Mouse (Mus musculus) ES-Bruce4 (cell line): ENCODE results near the gene Adnp. TPM values are rescaled to one million over a fixed set of nuclear protein-coding genes. Genes with fewer than 3 reads are reported as not detected.

Experiments used
- H3K27ac ChIP-seq: 2 replicates; pipeline ENCODE4 v1.5.1; 2012; ENCODE audit warnings: low read length, inconsistent platforms; ENCODE audit not compliant: insufficient read depth
- H3K27me3 ChIP-seq: 2 replicates; pipeline ENCODE4 v1.6.1; 2012; ENCODE audit warnings: mild to moderate bottlenecking, low read length, inconsistent platforms; ENCODE audit not compliant: control insufficient read depth, poor library complexity, insufficient read depth, severe bottlenecking
- H3K36me3 ChIP-seq: 2 replicates; pipeline ENCODE4 v1.6.1; 2012; ENCODE audit warnings: inconsistent platforms, mild to moderate bottlenecking, low read length, moderate library complexity; ENCODE audit not compliant: control insufficient read depth, poor library complexity, insufficient read depth, severe bottlenecking
- H3K4me1 ChIP-seq: one replicate; pipeline ENCODE4 v1.8.1; 2011; ENCODE audit warnings: low read length; ENCODE audit not compliant: control insufficient read depth, insufficient read depth
- H3K4me3 ChIP-seq: 2 replicates; pipeline ENCODE4 v1.5.1; 2011; ENCODE audit warnings: low read depth, mild to moderate bottlenecking, low read length
- H3K9ac ChIP-seq: 2 replicates; pipeline ENCODE4 v1.6.1; 2012; ENCODE audit warnings: low read depth, mild to moderate bottlenecking, inconsistent platforms; ENCODE audit not compliant: poor library complexity, severe bottlenecking
- H3K9me3 ChIP-seq: replicated peaks from 2 replicates; pipeline ENCODE4 v1.6.1; 2012; ENCODE audit warnings: mild to moderate bottlenecking, low read length, inconsistent platforms; ENCODE audit not compliant: control insufficient read depth, poor library complexity, insufficient read depth, severe bottlenecking
- CTCF ChIP-seq: IDR thresholded peaks from one replicate; pipeline ENCODE4 v1.8.1; 2011; ENCODE audit warnings: low read depth, low read length
- EP300 ChIP-seq: IDR thresholded peaks from 2 replicates; pipeline ENCODE4 v1.6.1; 2011; ENCODE audit warnings: low read depth, low read length; ENCODE audit not compliant: insufficient read depth
- POLR2A ChIP-seq: IDR thresholded peaks from one replicate; pipeline ENCODE4 v1.8.1; 2011; ENCODE audit warnings: low read length; ENCODE audit not compliant: insufficient read depth
- polyA plus RNA-seq: library from polyadenylated mRNA; stranded (reverse); fragments of >200 nt; gene quantifications from 2 replicates; pipeline ENCODE4 v1.2.4, GENCODE M21; 2011; ENCODE audit warnings: low read depth; ENCODE audit not compliant: missing spikeins, insufficient read depth, insufficient read length

Gene Adnp
- polyA plus RNA-seq: 72.7 and 87.5 TPM in 2 replicates

GRCm38 (mm10) chr2:168206725-168207644 lies at the start of gene Adnp:
Adnp (minus strand) TSS chr2:168207112.
- Histone ChIP-seq H3K36me3 (peaks cover 34% of the 10 kb centered on the region), H3K4me1 (peaks cover 1% of the 10 kb centered on the region), H3K9me3 (no peaks in the 10 kb centered on the region), H3K4me3 (peak within 1 kb of the TSS; percentile 79), H3K27me3 (no peaks in the 10 kb centered on the region), H3K9ac (peak within 1 kb of the TSS; percentile 99), H3K27ac (peak within 1 kb of the TSS; percentile 51; the same call in 1 of the 2 replicates)
- TF ChIP-seq POLR2A (peak; percentile 25), CTCF (peak; percentile 54), EP300 (peak; percentile 91)

- H3K4me3 ChIP-seq: no peak overlapping the region
- no peaks in the 10 kb centered on the region for H3K36me3 ChIP-seq
- H3K4me1 ChIP-seq: peaks cover 2% of the 10 kb centered on the region
- no peaks in the 10 kb centered on the region for H3K9me3 ChIP-seq
- no peaks in the 10 kb centered on the region for H3K27me3 ChIP-seq
- no peak overlapping the region for H3K27ac ChIP-seq
- H3K9ac ChIP-seq: no peak overlapping the region
- TF ChIP-seq POLR2A (no peak), CTCF (no peak), EP300 (no peak)
These were observed 49.6 kb upstream of the Adnp start for GRCm38 (mm10) chr2:168256506-168256905.

GRCm38 (mm10) chr2:168253822-168254221 lies 46.9 kb upstream of the Adnp start:
- H3K27ac ChIP-seq: no peak overlapping the region
- TF ChIP-seq POLR2A (no peak), EP300 (no peak), CTCF (no peak)

GRCm38 (mm10) chr2:168252639-168253292 lies 45.9 kb upstream of the Adnp start:
- H3K4me1 ChIP-seq: peaks cover 2% of the 10 kb centered on the region
- no peak overlapping the region for H3K27ac ChIP-seq
- no peaks in the 10 kb centered on the region for H3K9me3 ChIP-seq
- no peak overlapping the region for H3K9ac ChIP-seq
- no peak for TF ChIP-seq EP300
- TF ChIP-seq CTCF: peak; percentile 79
- no peak for TF ChIP-seq POLR2A
- no peaks in the 10 kb centered on the region for H3K36me3 ChIP-seq
- H3K4me3 ChIP-seq: peak overlapping the region; percentile 66
- no peaks in the 10 kb centered on the region for H3K27me3 ChIP-seq

More at GRCm38 (mm10) chr2:168253822-168254221, 46.9 kb upstream of the Adnp start:
- Histone ChIP-seq H3K9me3 (no peaks in the 10 kb centered on the region), H3K4me1 (peaks cover 2% of the 10 kb centered on the region), H3K27me3 (no peaks in the 10 kb centered on the region), H3K9ac (no peak overlapping the region), H3K4me3 (no peak overlapping the region), H3K36me3 (no peaks in the 10 kb centered on the region)

GRCm38 (mm10) chr2:168250270-168250669 lies 43.4 kb upstream of the Adnp start:
- Histone ChIP-seq H3K4me1 (peaks cover 2% of the 10 kb centered on the region), H3K4me3 (no peak overlapping the region), H3K27ac (no peak overlapping the region), H3K9me3 (no peaks in the 10 kb centered on the region), H3K27me3 (no peaks in the 10 kb centered on the region), H3K9ac (no peak overlapping the region), H3K36me3 (no peaks in the 10 kb centered on the region)
- TF ChIP-seq CTCF: peak; percentile 88
- TF ChIP-seq POLR2A: no peak

GRCm38 (mm10) chr2:168248856-168249245 lies 41.9 kb upstream of the Adnp start:
- Histone ChIP-seq H3K4me3 (no peak overlapping the region), H3K27me3 (no peaks in the 10 kb centered on the region), H3K9me3 (no peaks in the 10 kb centered on the region), H3K36me3 (no peaks in the 10 kb centered on the region), H3K4me1 (peaks cover under 1% of the 10 kb centered on the region), H3K27ac (no peak overlapping the region), H3K9ac (no peak overlapping the region)
- TF ChIP-seq CTCF (peak; percentile 59), EP300 (no peak), POLR2A (no peak)
